ENCODE assay signal across 26 mouse cellular contexts in genomic region chr8:77825786-77826185, GRCm38 (mm10).
A peak's percentile ranks its signal among the peaks of the same experiment; 100 is the strongest.
DNase-seq lines count a peak whose midpoint lies in the region; ATAC-seq lines count a peak whose summit lies in the region.
"Had no signal": no experiment of that assay in that cellular context is flagged by ENCODE, and none has a peak within 500 bp of the region (broad histone marks: within the 10 kb centered on the region; RNA-seq: fewer than 3 reads in every experiment).

No protein-coding gene starts in this region.

- peaks cover 23% of the 10 kb centered on the region for H3K4me1 ChIP-seq in intestine, embryonic 14.5 days (replicated peaks; ENCODE audit: control insufficient read depth, insufficient read depth, low read length)
- 0 out of 2 replicates have a peak, but pooled peaks cover 9% of the 10 kb centered on the region for H3K4me1 ChIP-seq in intestine, embryonic 16.5 days (ENCODE audit: control insufficient read depth, insufficient read depth, low read length)
- peaks cover 39% of the 10 kb centered on the region for H3K4me1 ChIP-seq in embryonic facial prominence, embryonic 14.5 days (ENCODE audit: control insufficient read depth, insufficient read depth, low read length)
- H3K4me1 ChIP-seq in stomach, embryonic 16.5 days (ENCODE audit: control insufficient read depth, insufficient read depth, low read length), result peaks cover 8% of the 10 kb centered on the region; the same call in 1 of the 2 replicates
- H3K4me1 ChIP-seq: liver, embryonic 12.5 days had no signal

- DNase-seq in intestine, embryonic 14.5 days (ENCODE audit: low spot score), result no peak
- peak; percentile 60 for DNase-seq in NIH3T3 (ENCODE audit: low read depth)
- DNase-seq in embryonic facial prominence, embryonic 14.5 days (ENCODE audit: low spot score), result peak; percentile 85
- DNase-seq in adrenal gland, adult 8-10 months, result no peak
- DNase-seq: adrenal gland, postnatal 14 days; cerebellum, adult 11 months; cerebellum, adult 9-11 months; embryo, embryonic 11 days; gastrocnemius, adult 2 months; gastrocnemius, postnatal 36 days; heart, adult 2 months; heart, postnatal 14 days; kidney, adult 2 months; kidney, postnatal 36 days; liver, postnatal 0 days; lung, postnatal 10 days; retina, postnatal 1 day; right cerebral cortex, postnatal 14 days had no signal

- ATAC-seq in intestine, embryonic 14.5 days (replicated peaks; ENCODE audit: low FRiP score, low TSS enrichment, low read depth), result no peak
- ATAC-seq in intestine, embryonic 16.5 days, result no peak
- peak; percentile 54 for ATAC-seq in embryonic facial prominence, embryonic 14.5 days (ENCODE audit: low read depth)
- no peak for ATAC-seq in stomach, embryonic 16.5 days (ENCODE audit: insufficient read depth, low FRiP score)
- ATAC-seq: forebrain, embryonic 14.5 days; liver, embryonic 12.5 days; liver, postnatal 0 days; midbrain, embryonic 13.5 days had no signal

- no peaks in the 10 kb centered on the region for H3K36me3 ChIP-seq in intestine, embryonic 14.5 days (ENCODE audit: control insufficient read depth, insufficient read depth, low read length)
- no peaks in the 10 kb centered on the region for H3K36me3 ChIP-seq in intestine, embryonic 16.5 days (ENCODE audit: control insufficient read depth, insufficient read depth, low read length)
- no peaks in the 10 kb centered on the region for H3K36me3 ChIP-seq in embryonic facial prominence, embryonic 14.5 days (ENCODE audit: control insufficient read depth, insufficient read depth, low read length)
- H3K36me3 ChIP-seq in stomach, embryonic 16.5 days (ENCODE audit: control insufficient read depth, insufficient read depth, low read length), result no peaks in the 10 kb centered on the region
- H3K36me3 ChIP-seq: liver, embryonic 12.5 days; midbrain, embryonic 13.5 days had no signal

- 0 out of 2 replicates have a peak overlapping the region, but pooled peaks have one; percentile 18 for H3K27ac ChIP-seq in intestine, embryonic 14.5 days (ENCODE audit: low read depth)
- H3K27ac ChIP-seq in intestine, embryonic 16.5 days (ENCODE audit: low read length), result no peak overlapping the region
- H3K27ac ChIP-seq in embryonic facial prominence, embryonic 14.5 days (replicated peaks; ENCODE audit: low read depth, low read length), result peak overlapping the region; percentile 78
- peak overlapping the region; percentile 67; the same call in 1 of the 2 replicates for H3K27ac ChIP-seq in stomach, embryonic 16.5 days (ENCODE audit: low read length)
- H3K27ac ChIP-seq: gastrocnemius, adult 2 months; heart, adult 2 months; layer of hippocampus, adult 2 months; liver, embryonic 12.5 days; macrophage; midbrain, embryonic 13.5 days had no signal

- WGBS in intestine, embryonic 14.5 days, result 22% methylated on average over 1 of the region's 1 CpGs
- WGBS in intestine, embryonic 16.5 days, result 38% methylated on average over 1 of the region's 1 CpGs
- 43% methylated on average over 1 of the region's 1 CpGs for WGBS in embryonic facial prominence, embryonic 14.5 days
- WGBS in stomach, embryonic 16.5 days, result 49% methylated on average over 1 of the region's 1 CpGs

- no peak overlapping the region for H3K4me3 ChIP-seq in intestine, embryonic 14.5 days (ENCODE audit: low read depth, low read length)
- no peak overlapping the region for H3K4me3 ChIP-seq in intestine, embryonic 16.5 days (ENCODE audit: low read length)
- no peak overlapping the region for H3K4me3 ChIP-seq in embryonic facial prominence, embryonic 14.5 days (ENCODE audit: low read depth, low read length)
- no peak overlapping the region for H3K4me3 ChIP-seq in stomach, embryonic 16.5 days (replicated peaks; ENCODE audit: low read length)
- H3K4me3 ChIP-seq: gastrocnemius, adult 2 months; heart, adult 2 months; layer of hippocampus, adult 2 months; liver, embryonic 12.5 days; midbrain, embryonic 13.5 days had no signal

- H3K27me3 ChIP-seq in intestine, embryonic 14.5 days (replicated peaks; ENCODE audit: control insufficient read depth, insufficient read depth, low read length), result no peaks in the 10 kb centered on the region
- no peaks in the 10 kb centered on the region for H3K27me3 ChIP-seq in intestine, embryonic 16.5 days (replicated peaks; ENCODE audit: control insufficient read depth, insufficient read depth, low read length)
- no peaks in the 10 kb centered on the region for H3K27me3 ChIP-seq in embryonic facial prominence, embryonic 14.5 days (replicated peaks; ENCODE audit: control insufficient read depth, insufficient read depth, low read length)
- no peaks in the 10 kb centered on the region for H3K27me3 ChIP-seq in stomach, embryonic 16.5 days (ENCODE audit: control insufficient read depth, insufficient read depth, low read length)
- H3K27me3 ChIP-seq: CH12.LX; liver, embryonic 12.5 days; midbrain, embryonic 13.5 days had no signal

- no peak overlapping the region for H3K4me2 ChIP-seq in intestine, embryonic 14.5 days (ENCODE audit: low read length)
- no peak overlapping the region for H3K4me2 ChIP-seq in intestine, embryonic 16.5 days (ENCODE audit: low read depth, low read length)
- no peak overlapping the region for H3K4me2 ChIP-seq in embryonic facial prominence, embryonic 14.5 days (ENCODE audit: low read depth, low read length)
- no peak overlapping the region for H3K4me2 ChIP-seq in stomach, embryonic 16.5 days (ENCODE audit: low read depth, low read length)
- H3K4me2 ChIP-seq: liver, embryonic 12.5 days; midbrain, embryonic 13.5 days had no signal

- no peak overlapping the region for H3K9ac ChIP-seq in intestine, embryonic 14.5 days (ENCODE audit: low read length)
- no peak overlapping the region for H3K9ac ChIP-seq in intestine, embryonic 16.5 days (ENCODE audit: low read depth, low read length)
- H3K9ac ChIP-seq in embryonic facial prominence, embryonic 14.5 days (ENCODE audit: low read depth, low read length), result no peak overlapping the region
- no peak overlapping the region for H3K9ac ChIP-seq in stomach, embryonic 16.5 days (ENCODE audit: low read length)
- H3K9ac ChIP-seq: liver, embryonic 12.5 days; liver, postnatal 0 days; midbrain, embryonic 13.5 days had no signal

- H3K9me3 ChIP-seq in intestine, embryonic 14.5 days (ENCODE audit: control insufficient read depth, low read length), result no peaks in the 10 kb centered on the region
- no peaks in the 10 kb centered on the region for H3K9me3 ChIP-seq in intestine, embryonic 16.5 days (ENCODE audit: control insufficient read depth, low read length)
- H3K9me3 ChIP-seq in embryonic facial prominence, embryonic 14.5 days (ENCODE audit: control insufficient read depth, low read length), result no peaks in the 10 kb centered on the region
- H3K9me3 ChIP-seq in stomach, embryonic 16.5 days (replicated peaks; ENCODE audit: control insufficient read depth, low read length), result no peaks in the 10 kb centered on the region
- H3K9me3 ChIP-seq: liver, embryonic 12.5 days; midbrain, embryonic 13.5 days had no signal

Comparison
In these comparisons a context has a peak if more than half of its experiments do, and no peak if none do; other contexts are left out.
1. DNase-seq: peak in NIH3T3 (single experiment) and embryonic facial prominence, embryonic 14.5 days (single experiment); none in intestine, embryonic 14.5 days (single experiment) and adrenal gland, adult 8-10 months (single experiment).